Mouse (Mus musculus) urinary bladder, postnatal 25 days (tissue): Measurements from ENCODE around the gene Marf1.
"Not testable (repeated sequence)": the region's sequence is repeated elsewhere in the genome, so short reads cannot be mapped to it uniquely, and the experiment has no call there.

Experiments used
- DNase-seq: peaks from one replicate; pipeline ENCODE4 v3.0.0; 2022; ENCODE audit warnings: low spot score

Gene Marf1

GRCm38 (mm10) chr16:14135014-14135413, 28.1 kb downstream of the Marf1 start:
- DNase-seq = no peak

GRCm38 (mm10) chr16:14131838-14132237, 31.3 kb downstream of the Marf1 start:
- DNase-seq = no peak

- DNase-seq = no peak
These were observed 31.8 kb downstream of the Marf1 start for GRCm38 (mm10) chr16:14131376-14131775.

GRCm38 (mm10) chr16:14130796-14131195, 32.4 kb downstream of the Marf1 start:
- no peak for DNase-seq

GRCm38 (mm10) chr16:14128977-14129376, 34.2 kb downstream of the Marf1 start:
- no peak for DNase-seq

- no peak for DNase-seq
These were observed 37.9 kb downstream of the Marf1 start for GRCm38 (mm10) chr16:14125253-14125652.

GRCm38 (mm10) chr16:14124709-14125108, 38.4 kb downstream of the Marf1 start:
- DNase-seq = no peak

- no peak for DNase-seq
These were observed 39.2 kb downstream of the Marf1 start for GRCm38 (mm10) chr16:14123901-14124300.

- no peak for DNase-seq
These were observed 40.6 kb downstream of the Marf1 start for GRCm38 (mm10) chr16:14122586-14122985.

GRCm38 (mm10) chr16:14121563-14121962, 41.6 kb downstream of the Marf1 start:
- DNase-seq = no peak

- DNase-seq = no peak
These were observed 42.2 kb downstream of the Marf1 start for GRCm38 (mm10) chr16:14120941-14121340.

GRCm38 (mm10) chr16:14117299-14117698, 45.9 kb downstream of the Marf1 start:
- no peak for DNase-seq

- DNase-seq = no peak
These were observed 50.4 kb downstream of the Marf1 start for GRCm38 (mm10) chr16:14112742-14113141.

- DNase-seq = no peak
These were observed 51.0 kb downstream of the Marf1 start for GRCm38 (mm10) chr16:14112133-14112532.

GRCm38 (mm10) chr16:14110922-14111321, 52.2 kb downstream of the Marf1 start:
- DNase-seq = no peak

GRCm38 (mm10) chr16:14109651-14110230, 53.4 kb downstream of the Marf1 start:
- no peak for DNase-seq

- DNase-seq = no peak
These were observed 57.3 kb downstream of the Marf1 start for GRCm38 (mm10) chr16:14105891-14106290.

- no peak for DNase-seq
These were observed 71.4 kb downstream of the Marf1 start for GRCm38 (mm10) chr16:14091771-14092170.

- no peak for DNase-seq
These were observed 73.9 kb downstream of the Marf1 start for GRCm38 (mm10) chr16:14089296-14089695.

GRCm38 (mm10) chr16:14088249-14088648, 74.9 kb downstream of the Marf1 start:
- no peak for DNase-seq

- DNase-seq = no peak
These were observed 80.2 kb downstream of the Marf1 start for GRCm38 (mm10) chr16:14082925-14083324.

GRCm38 (mm10) chr16:14070471-14071169, 92.5 kb downstream of the Marf1 start:
- no peak for DNase-seq

- not testable (repeated sequence) for DNase-seq
These were observed 94.5 kb downstream of the Marf1 start for GRCm38 (mm10) chr16:14068701-14069100.

- DNase-seq = not testable (repeated sequence)
These were observed 96.6 kb downstream of the Marf1 start for GRCm38 (mm10) chr16:14066571-14066970.
